Mouse (Mus musculus): ENCODE data around the gene Abcb4. TPM values are rescaled to one million over a fixed set of nuclear protein-coding genes. Genes with fewer than 3 reads are reported as not detected.
"Not testable (repeated sequence)": the region's sequence is repeated elsewhere in the genome, so short reads cannot be mapped to it uniquely, and the experiment has no call there.

Gene Abcb4
- total RNA-seq, 4 experiments from 2014 or later, result 87.8 to 101 (median 94.9) TPM

DNA sequence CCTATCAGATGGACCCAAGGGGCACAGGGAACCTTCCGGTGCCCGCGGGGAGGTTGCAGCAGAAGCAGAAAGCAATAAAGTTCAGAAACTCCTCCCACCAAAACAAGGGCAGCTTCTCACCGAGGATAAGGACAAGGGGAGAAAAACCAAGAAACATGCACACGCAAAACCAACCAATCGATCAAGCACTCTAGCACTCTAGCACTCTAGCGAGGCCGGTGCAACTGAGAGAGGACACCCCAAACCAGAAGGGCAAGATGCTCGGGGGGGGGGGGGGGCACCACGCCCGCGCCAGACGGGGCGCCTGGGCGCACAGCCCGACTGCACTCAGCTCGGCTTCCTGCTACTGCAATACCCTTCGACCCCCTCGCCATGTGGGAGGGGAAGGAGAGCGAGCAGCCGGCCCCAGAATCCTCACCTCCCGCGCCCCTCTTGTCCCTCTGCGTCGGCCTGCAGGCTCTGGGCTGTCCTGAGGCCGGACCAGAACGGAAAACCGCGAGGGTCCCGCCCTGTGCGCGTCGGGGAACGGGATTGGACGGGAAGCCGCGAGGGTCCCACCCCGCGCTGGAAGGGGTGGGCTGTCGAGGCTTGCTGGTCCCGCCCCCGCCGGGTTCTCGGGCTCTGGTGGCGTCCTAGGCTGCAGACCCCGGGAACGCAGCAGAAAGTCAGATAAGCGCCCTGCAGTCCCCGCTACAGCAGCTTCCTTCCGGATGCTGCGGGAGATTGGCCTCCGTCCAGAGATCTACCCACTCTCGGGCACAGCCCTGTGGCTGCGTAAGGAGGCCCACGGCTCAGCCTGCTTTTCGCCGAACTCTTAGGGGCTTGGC is 103.4 kb downstream of the Abcb4 start, which contains the start of gene Crot:
Gene Crot, minus strand, starts transcription at position 639 of the 827 bp plus-strand sequence.
- DNase-seq (ENCODE audit: low spot score in 2 of 2), result peak; percentile 86 to 87

DNA sequence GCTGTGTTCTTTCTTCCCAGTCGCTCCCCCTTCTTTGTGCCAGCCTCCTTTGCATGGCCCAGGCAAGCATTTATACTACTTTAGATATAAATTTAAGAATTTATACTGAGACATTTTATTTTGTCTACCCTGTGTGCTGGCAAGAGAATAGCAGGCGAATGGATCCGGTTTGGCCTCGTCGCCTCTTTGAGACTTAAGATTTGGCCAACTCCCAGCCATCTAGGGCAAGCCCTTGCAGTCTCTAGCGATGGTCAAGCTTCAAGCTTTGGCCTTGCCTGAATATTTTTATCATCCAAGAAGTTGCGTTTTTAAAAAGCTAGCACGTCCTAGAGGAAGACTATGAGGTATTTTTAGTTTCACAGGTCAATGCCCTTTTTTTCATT is 104.0 kb downstream of the Abcb4 start:
- DNase-seq (ENCODE audit: low spot score in 2 of 2), result peak in 1 of 2 experiments; percentile 21

DNA sequence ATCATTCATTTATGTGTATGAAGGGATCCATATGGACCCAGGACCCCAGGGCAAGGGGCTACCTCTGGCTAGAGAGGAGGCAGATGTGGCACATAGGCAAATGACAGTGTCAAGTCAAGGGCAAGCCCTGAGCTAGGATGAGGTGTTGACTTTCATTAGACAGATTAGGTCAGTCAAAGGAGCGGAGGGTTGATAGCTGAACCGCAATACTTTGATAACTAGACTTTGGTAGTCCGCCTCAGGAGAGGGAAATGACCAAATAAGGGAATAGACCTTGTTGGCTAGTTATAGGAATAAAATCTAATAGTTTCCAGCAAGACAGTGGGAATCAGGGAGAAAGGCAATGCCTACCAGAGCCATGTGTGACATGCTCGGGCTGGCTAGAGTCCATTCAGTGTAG is 105.6 kb downstream of the Abcb4 start:
- no peak for DNase-seq (ENCODE audit: low spot score in 2 of 2)

DNA sequence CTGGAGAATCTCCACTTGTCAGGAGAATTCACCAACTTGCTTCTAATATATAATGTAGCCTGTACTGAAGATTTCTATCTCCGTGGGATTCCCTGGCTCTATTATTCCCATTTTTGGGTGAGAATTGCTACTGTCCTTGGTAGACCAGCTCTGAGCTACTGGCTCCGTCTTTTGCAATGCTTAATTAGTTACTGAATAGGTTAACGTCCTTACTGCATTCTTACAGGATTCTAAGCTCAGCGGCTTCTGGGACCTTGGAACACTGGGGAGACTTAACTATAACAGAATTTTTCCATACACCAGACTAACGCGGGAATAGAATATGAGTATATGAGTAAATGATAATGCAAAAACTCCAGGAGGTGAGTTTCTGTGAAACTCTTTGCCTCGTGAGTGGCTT is 106.5 kb downstream of the Abcb4 start:
- not testable (repeated sequence) for DNase-seq (ENCODE audit: low spot score in 2 of 2)

DNA sequence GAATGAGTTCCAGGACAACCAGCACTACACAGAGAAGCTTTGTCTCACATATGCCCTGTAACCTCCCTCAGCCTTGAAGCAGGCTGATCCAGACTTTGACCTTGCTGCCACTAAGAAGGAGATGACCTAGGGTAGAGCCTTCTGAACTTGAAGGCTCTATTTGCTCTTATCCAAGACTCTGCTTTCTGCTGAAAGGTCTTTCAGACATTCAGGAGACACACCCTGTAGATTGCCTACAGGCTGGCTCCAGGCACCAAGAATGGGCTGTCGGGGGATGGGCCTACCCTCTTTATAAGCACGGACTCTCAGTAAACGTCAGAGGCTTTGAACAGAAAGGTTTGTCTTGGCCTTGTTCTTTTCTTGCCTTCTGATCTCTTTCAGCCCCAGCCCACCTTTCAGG is 113.1 kb downstream of the Abcb4 start:
- DNase-seq (ENCODE audit: low spot score in 2 of 2), result not testable (repeated sequence)

Other genes with a start within 250 kb of the Abcb4 start
- gene Abcb1a, start 233.6 kb upstream of the Abcb4 start, total RNA-seq (2022), result 1 to 10 TPM; 2.4 to 5.4 (median 4.5) TPM
- gene Abcb1b, start 95.6 kb upstream of the Abcb4 start, total RNA-seq (2022), result 1 to 10 TPM; 3.1 to 5.8 (median 4.8) TPM
- 10 to 100 TPM; 24.6 to 34.9 (median 30.6) TPM for gene Crot, start 103.6 kb downstream of the Abcb4 start, total RNA-seq (2022)
- 10 to 100 TPM in 3 of 4 experiments, 1 to 10 TPM in 1; 9.5 to 12.1 (median 10.8) TPM for gene Tmem243, start 207.0 kb downstream of the Abcb4 start, total RNA-seq (2022)